Mouse (Mus musculus) thymus, adult 18-20 months (tissue): ENCODE measurements around the gene Furin.

Experiments used
- DNase-seq, 2 experiments: peaks; one replicate each; pipeline ENCODE4 v3.0.0; 2022; ENCODE audit warnings: mixed read lengths in 2 of 2

The Furin gene

GRCm38 (mm10) chr7:80370649-80371040 lies 34.6 kb downstream of the Furin start:
- DNase-seq = peak; percentile 80 to 84

DNA sequence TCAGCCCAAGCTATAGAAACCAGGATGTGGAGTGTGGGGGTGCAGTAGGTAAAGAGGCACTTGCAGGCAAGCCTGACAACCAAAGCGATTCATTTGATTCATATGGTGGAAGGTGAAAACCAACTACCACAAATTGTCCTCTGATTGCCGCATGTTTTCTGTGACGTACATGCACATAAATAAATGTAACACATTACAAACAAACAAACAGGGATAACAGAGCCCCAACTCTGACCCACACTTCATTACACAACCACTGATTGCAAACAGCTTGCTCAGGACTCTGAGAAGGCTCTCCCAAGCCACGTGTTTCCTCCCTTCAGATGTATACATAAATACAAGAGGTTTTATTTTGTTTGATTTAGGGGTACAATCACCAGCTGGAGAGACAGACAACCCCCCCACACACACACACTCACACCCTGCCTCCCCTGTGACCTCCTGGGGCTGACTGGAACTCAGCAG lies 35.2 kb downstream of the Furin start:
- DNase-seq = no peak

GRCm38 (mm10) chr7:80369461-80369860 lies 35.8 kb downstream of the Furin start:
- DNase-seq = no peak

- DNase-seq = no peak
These were observed 36.4 kb downstream of the Furin start for GRCm38 (mm10) chr7:80368635-80369421.

DNA sequence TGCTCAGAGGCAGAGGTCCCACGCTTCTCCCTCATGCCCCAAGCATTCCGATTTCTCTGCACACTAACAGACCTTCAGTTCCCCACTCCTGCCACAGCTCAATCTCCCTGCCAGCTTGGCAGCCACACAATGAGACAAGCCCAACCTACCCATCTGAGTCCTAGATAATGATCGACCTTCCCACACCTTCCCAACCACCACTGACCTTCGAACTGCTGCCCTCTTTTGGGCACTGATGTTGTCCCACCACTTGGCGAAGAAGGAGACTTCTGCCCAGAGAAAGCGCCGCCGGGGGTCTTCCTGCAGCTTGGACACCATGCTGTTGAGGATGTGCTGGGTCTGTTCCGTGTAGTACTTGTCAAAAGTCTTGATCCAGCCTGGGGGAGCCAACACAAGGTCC lies 37.2 kb downstream of the Furin start:
- no peak for DNase-seq

DNA sequence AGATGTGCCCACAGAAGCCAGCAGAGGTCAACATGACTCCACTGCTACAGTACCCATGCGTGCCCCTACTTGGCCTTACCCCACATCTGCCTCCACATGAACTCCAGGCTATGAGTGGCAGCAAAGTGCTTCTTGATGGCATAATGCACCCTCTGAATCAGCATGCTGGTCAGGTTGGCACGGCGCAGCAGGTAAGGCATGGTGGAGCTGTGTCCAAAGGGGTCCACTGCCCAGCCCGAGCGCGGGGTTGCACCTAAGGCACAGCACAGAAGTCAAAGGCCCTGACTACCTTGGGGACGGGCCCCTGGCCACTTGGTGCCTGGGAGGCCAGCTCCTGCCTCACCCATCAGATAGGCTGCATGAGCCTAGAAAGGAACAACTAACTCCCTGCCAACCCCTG lies 38.0 kb downstream of the Furin start:
- no peak for DNase-seq

DNA sequence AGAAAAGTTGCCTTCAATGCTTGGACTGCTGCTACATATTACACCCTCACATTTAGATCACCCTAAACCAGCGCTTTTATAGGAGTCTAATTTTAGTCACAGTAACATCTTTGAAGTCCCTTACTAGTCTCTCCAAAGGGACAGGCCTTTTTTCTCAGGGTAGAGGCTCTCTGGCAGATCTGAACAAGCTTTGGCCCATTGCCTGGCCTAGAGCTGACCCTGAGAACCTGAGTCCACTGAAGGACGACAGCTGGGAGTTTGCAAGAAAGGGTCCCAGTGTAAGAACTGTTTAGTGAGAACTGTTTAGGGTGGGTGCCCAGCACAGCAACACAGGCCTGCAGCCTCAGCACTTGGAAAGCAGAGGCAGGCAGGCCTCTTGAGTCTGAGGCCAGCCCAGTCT lies 39.5 kb downstream of the Furin start:
- no peak for DNase-seq

- DNase-seq = no peak
These were observed 44.8 kb downstream of the Furin start for GRCm38 (mm10) chr7:80360435-80360834.

- no peak for DNase-seq
These were observed 47.2 kb downstream of the Furin start for GRCm38 (mm10) chr7:80358039-80358438.

- no peak for DNase-seq
These were observed 48.1 kb downstream of the Furin start for GRCm38 (mm10) chr7:80357156-80357555.

DNA sequence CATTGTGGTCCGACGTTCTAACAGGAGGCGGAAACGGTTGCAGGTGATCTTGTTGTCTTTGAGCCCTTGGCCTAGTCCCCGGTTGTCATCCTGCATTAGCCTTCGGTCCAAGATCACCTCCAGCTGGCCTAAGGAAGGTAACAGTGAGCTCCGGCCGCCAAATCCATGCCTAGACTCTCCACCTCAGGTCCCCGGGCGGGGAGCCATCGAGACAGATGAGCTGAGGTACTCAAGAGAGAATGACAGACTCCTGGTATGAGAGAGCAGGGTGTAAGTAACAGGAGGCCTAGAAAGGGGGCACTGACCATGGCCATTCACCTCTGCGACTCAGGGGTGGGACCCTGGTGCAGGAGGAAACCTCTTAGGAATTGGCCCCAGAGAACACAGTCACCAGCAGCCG lies 48.9 kb downstream of the Furin start:
- no peak for DNase-seq

GRCm38 (mm10) chr7:80352920-80353319 lies 52.3 kb downstream of the Furin start:
- no peak for DNase-seq

DNA sequence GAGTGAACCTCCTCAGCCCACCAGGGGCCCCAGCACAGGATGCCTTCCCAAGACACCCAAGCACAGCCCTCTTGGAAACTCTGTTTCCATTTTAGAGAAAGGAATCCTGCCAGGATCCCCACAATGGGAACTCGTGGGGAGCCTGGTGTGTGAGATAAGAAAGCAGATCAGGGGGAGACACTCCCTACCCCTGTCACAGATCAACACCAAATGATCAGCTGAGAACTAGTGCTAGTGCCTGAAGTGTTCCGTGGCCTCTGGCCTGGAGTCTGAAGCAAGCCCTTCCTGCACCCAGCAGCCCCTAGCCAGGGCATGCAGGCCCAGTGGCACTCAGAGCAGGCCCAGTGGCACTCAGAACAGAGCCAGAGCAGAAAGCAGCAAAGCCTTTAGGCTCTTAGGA lies 54.4 kb downstream of the Furin start:
- DNase-seq = no peak

DNA sequence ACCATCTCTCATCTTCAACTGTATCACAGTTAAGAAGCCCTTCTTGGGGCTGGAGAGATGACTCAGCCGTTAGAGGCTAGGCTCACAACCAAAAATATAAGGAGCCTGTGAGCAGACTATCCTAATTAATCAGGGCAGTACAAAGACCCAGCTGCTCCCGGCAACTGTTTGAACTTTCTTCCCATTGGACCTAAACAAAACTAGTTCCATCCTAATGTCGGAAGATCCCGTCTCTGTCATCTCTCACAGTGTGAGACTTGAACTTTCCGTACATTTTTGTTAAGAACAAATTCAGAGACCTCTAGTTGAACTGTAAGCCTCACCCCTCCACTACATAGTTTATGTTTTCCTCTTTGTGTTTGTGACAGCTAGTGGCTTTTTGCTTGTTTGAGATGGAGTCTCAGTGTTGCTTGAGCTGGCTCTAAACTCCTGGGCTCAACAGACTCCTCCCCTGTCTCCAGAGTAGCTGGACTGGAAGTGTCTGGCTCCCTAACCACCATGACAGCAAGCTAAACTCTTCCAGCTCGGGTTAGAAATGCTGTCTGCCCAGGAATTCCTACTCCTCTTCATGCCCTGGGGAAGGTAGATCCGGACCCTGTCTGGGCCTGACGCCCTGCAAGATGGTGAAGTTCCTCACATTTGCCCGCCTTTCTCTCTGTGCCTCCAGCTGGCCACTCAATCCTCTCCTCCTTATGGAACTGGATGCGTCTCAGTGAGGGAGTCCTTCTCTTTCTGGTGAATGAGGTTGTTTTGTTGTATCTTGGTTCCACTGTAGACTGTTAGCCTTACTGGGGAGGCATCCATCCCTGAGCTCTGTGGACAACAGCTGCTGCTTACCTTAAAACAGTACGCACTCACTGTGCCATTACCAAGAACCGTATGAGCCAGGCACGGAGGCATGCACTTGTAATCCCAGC lies 57.3 kb downstream of the Furin start:
- DNase-seq = no peak

DNA sequence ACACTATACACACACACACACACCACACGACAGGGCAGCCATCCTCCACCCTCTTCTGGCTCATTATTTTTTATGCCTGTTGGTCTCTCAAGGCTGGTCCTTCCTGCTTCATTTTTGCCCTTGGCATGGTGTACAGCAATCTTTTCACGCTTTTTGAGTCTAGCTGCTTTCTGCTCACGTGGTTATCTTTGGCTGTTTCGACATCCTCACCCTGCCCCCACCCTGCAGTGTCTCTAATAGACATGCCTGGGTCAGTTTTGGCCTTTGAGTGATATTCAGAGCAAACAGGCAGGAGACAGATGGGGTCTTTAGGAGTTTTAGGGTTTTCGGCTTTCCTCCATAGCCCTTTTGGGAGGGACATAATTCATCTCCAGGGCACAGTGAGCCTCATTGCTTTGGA lies 58.4 kb downstream of the Furin start:
- DNase-seq = no peak

DNA sequence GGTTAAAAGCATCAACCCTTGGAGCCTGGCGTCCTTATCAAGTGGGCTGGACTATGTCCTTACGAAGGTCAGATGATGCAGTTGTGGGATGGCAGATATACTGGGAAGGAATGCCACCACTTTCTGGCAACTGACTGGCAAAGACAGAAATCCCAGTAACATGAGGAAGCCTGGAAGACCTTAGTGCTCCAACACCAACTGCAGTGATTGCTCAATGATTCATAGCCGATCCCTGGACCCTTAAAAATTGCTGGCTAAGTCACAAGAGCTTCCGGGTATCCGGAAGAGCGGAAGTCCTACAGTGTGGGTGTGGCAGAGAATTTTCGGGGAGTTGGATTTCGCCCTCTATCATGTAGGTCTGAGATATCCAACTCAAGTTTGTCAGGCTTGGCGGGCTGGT lies 59.1 kb downstream of the Furin start:
- no peak for DNase-seq

- DNase-seq = no peak
These were observed 61.8 kb downstream of the Furin start for GRCm38 (mm10) chr7:80343270-80344018.

DNA sequence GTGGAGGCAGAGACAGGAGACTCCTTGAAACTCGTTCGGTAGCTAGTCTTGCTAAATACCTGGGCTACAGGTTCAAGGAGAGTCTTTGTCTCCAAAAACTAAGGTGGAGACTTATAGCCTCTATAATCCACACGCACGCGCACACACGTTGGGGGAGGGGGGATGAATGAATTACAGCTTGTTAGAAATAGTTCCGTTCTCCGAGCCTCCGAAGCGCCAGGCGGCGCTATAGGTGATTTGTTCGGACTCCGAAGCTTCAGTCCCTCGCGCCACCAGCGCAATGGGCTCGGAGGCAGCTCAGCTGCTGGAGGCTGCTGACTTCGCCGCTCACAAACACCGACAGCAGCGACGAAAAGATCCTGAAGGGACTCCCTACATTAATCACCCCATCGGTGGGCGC lies 62.4 kb downstream of the Furin start, which contains the start of gene Hddc3:
Gene Hddc3 (plus strand): TSS at position 247 of the 400 bp plus-strand sequence.
- DNase-seq = peak; percentile 83 to 89

DNA sequence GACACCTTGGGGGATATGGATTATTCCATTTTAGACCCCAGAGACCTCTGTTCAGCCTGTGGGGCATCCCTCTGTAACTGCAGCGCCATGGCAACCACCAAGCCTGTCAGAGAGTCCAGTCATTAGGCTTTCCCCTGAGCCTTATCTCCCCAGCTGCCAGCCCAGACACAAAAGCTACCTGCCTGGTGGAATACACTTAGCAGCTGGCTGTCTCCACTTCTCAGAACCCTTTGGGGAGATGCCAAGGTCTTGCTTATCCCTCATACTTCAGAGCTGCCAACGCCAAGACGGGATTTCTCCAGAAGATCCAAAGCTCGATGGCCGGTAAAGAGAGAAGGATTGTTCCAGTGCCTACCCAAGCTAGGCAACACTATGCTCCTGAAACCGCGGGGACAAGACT lies 63.4 kb downstream of the Furin start:
- DNase-seq = no peak

GRCm38 (mm10) chr7:80340793-80341192 lies 64.4 kb downstream of the Furin start, which contains the start of gene Unc45a:
TSS of gene Unc45a (minus strand) at chr7:80341005.
- DNase-seq = peak; percentile 69 to 78

GRCm38 (mm10) chr7:80339793-80340628 lies 65.2 kb downstream of the Furin start:
- peak; percentile 97 for DNase-seq

DNA sequence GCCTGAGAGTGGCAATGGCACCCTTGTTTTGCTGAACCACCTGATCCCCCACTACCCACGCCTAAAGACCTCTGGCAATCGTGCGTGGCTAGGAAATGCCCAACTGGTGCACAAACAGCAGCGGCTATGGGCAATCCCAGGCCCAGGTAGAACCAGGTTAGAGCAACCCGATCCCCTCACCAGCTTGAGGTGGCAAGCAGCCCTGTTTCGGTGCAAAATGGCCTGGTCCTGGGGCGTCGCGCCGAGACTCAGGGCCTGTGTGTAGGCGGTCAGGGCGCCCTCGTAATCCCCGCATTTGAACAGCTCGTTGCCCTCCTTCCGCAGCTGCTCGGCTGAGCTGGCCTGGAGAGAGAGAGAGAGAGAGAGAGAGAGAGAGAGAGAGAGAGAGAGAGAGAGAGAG lies 65.9 kb downstream of the Furin start:
- peak in 1 of 2 experiments; percentile 45 for DNase-seq
